Mouse (Mus musculus) cerebellum, adult 11 months (tissue): ENCODE data around the gene Wdr83.
"Not testable (repeated sequence)": the region's sequence is repeated elsewhere in the genome, so short reads cannot be mapped to it uniquely, and the experiment has no call there.

Experiments
- DNase-seq: peaks from one replicate; pipeline ENCODE4 v3.0.0; 2022

Wdr83 gene

DNA sequence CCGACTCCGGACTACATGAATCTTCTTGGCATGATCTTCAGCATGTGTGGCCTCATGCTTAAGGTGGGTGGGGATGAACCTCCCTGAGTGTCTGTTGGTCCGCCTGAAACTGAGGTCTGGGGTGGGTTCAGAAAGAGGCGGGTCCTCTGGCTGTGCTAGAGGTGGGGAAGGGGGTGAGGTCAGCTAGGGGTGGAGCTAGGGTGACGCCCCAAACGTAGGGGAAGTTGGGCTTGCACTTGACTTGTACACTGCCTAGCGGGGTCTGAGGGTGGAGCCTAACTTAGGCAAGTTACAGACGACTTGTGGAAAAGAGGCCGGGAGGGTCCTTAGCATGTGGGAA lies at the start of gene Wdr83:
Gene Wdr83 (minus strand): TSS at position 91 of the 340 bp plus-strand sequence.
- DNase-seq, result no peak

DNA sequence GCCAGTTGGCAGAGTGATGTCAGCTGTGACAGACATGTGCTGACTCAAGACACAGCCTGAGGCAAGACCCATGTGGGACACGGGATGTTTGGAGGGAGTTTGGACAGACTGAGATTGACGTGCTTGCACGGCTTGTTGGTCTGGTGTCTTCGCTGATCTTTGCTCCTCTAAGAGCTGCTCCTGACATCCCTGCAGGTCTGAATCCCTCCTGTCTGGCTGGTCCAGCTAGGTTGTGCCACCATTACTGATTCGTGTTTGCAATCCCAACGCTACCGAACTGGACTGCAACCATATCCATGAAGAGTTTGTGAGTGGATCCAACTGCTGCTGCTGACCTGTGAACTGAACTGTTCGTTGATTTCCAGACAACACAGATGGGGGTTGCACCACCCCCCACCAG lies 42.6 kb upstream of the Wdr83 start:
- DNase-seq, result no peak

DNA sequence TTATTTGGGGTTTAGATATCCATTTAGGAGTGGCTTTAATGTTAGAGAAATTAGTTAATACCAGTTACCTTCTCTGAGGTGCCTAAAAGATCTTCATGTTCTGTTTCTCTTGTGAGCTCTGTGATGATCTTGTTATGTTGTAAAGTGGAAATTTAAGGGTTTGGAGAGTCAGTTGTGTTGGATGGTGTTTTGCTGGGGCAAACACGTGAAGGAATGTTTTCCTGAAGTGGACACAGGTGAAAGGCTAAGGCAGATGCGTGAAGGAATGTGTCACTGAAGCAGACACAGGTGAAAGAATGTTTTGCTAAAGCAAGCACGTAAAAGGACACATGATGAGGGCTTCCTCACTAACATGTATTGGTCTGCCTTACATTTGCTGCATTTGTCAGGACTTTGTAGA lies 41.9 kb upstream of the Wdr83 start, which contains the start of gene Zfp791:
Gene Zfp791 (minus strand): TSS at position 101 of the 400 bp plus-strand sequence.
- no peak for DNase-seq

DNA sequence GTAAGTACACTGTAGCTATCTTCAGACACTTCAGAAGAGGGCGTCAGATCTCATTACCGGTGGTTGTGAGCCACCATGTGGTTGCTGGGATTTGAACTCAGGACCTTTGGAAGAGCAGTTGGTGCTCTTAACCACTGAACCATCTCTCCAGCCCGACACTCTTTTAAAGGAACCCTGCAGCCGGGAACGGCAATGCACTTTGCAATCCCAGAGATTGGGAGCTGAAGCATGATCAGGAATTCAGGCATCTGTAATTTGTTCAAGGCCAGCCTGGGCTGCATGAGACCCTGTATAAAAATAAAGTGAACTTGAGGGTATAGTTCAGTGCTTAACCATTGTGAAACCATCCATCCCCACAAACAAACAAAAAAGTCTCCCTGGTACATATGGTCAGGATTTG lies 39.1 kb upstream of the Wdr83 start:
- not testable (repeated sequence) for DNase-seq

DNA sequence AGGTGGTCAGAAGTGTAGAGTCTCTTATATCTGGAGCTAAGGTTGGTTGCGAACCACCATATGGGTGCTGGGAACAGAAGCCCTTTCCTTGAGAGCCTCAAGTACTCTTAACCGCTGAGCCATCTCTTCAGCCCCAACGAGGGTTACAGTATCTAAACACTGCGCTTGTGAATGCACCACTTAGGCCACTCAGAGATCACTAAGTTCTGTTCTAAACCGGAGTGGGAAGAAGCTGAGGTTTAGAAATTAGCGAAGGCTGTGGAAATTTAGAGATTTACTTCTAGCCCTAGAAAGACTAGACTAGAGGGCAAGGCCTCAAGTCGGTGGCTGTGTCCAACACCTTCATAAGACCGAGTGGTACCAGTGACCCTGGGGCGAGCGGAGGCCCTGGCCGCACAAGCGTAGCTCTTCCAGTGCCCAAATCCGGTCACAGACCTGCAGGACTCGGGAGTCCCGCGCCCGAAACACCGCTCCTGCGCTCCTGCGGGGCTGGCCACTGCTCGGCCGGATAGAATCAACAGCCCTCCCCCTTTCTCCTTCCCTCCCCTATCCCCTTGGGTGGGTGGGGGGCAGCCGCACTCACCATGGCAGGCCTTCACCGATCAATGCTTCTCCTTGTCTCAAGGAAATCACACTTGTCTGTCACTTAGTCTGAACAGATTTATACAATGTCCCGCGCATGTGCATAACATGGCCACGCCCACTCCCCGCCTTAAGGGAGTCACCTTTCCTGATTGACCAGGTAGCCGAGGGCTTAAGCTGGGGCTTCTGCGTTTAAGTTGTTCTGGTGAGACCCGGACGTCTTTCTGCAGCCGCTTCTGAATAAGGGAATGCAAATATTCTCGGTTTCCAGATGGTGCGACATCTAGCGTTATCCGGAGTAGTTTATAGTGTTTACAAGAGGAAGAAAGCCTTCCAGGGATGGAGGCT lies 38.2 kb upstream of the Wdr83 start:
- DNase-seq, result peak; percentile 82

DNA sequence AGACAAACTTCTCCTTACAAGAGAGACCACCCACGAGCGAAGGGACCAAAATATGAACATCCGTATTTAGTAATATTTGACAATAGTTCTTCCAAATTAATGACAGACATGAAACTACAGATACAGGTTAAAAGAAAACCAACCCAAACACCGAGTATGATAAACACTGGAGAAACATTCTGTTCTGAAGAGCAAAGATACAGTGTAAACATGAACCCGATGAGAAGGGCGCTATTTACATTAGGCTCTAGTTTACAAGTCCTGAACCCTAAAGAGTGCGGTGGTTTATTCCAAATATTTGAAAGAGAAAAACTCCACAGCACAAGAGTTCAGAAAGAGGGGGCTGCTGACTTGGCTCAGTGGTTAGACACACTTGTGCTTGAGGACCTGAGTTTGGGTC lies 35.9 kb upstream of the Wdr83 start:
- DNase-seq, result no peak

DNA sequence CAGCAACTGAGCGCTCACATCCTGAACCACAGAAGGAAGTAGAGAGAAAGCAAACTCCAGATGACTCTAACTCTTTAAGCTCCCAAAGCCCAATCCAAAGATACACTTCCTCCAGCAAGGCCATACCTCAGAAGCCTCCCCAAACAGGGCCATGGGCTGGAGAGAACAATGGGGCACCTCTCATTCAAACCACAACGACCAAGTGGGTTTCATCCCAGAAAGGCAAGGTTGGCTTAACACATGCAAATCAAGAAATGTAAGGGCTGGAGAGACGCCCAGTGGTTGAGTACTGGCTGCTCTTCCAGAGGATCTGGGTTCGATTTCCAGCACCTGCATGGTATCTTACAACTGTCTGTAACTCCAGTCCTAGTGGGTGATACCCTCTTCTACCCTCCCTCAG lies 34.4 kb upstream of the Wdr83 start:
- no peak for DNase-seq

DNA sequence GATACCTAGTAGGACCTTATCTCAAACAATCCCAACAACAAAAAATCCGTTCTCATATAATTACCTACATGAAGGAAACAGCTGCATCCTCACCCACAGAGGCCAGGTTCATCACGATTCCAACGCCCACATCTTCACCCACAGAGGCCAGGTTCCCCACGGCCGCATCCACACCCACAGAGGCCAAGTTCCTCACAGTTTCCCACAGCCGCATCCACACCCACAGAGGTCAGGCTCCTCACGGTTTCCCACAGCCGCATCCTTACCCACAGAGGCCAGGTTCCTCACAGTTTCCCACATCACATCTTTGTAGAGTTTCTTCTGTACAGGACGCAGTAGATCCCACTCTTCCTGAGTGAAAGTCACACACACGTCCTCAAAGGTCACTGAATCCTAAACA lies 32.1 kb upstream of the Wdr83 start:
- DNase-seq, result no peak

DNA sequence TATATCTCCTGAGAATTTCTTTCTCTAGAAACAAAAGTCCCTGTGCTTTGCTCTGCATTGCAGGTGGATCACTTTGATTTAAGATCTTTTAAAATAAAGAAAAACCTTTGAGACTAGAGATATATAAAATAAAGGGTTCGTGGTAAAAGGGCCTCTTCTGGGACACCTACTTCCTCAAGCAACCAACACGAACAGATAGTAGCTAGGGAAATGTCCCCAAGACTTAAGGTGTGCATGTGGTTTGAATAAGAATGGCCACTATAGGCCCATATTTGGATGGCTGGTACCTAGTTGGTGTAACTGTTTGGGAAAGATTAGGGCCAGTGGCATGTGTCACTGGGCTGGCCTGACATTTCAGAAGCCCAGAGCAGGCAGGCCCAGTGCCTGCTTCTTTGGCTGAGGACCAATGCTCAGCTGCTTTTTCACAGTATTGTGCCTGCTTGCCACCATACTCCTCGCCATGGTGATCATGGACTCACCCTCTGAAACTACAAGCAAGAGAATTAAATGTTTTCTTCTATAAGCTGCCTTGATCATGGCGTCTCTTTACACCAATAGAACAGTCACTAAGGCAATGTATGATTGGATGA lies 19.1 kb upstream of the Wdr83 start:
- no peak for DNase-seq

DNA sequence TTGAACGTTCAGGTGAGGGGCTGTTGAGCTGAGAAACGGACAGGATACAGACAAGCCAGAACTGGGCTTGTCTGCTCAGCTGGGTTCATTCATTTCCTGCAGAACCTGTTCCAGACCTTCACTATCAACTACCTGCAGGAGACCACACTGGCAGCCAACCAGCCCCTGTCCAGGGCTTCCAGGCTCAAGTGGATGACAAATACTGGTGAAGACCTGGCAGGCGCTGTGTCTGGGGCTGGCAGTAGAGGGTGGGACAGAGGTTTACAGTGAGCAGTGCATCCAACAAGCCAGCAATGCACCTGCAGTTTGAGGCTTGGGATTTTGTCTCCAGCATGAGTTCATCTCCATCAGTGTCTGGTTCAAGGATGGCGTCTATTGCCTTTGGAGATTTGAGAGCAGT lies 15.7 kb upstream of the Wdr83 start:
- DNase-seq, result no peak

DNA sequence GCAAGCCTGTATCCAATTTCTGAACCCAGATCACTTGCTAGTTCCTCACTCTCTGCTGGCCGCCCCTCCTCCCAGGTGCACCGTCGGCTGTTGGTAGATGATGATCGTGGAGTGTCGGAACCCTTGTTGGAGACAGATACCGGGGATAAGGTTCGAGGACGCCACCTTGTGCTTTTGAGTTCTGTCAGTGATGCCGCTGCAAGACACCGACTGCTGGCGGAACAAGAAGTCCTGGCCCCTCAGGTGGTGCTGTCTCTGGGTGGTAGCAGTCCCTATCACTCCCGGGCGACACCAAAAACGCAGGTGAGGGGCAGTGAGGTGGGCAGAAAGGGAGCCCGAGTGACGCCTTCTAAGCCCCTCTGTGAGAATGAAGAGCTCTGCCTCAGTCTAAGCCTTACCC lies 15.1 kb upstream of the Wdr83 start:
- DNase-seq, result no peak

DNA sequence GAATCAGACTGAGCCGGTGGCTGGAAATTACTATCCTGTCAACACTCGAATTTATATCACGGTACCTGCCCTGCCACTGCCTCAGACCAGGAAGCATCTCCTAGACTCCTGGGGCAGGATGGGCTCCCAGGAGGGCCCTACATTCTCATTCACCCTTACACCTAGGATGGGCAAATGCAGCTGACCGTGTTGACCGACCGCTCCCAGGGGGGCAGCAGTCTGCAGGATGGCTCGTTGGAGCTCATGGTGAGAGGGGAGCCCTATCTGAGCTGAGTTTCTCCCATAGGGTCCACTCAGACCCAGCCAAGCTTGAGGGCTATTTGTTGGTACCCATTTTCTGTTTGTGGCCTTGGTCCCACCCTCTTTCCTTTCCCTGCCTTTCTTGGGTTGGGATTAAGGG lies 14.5 kb upstream of the Wdr83 start:
- DNase-seq, result no peak

DNA sequence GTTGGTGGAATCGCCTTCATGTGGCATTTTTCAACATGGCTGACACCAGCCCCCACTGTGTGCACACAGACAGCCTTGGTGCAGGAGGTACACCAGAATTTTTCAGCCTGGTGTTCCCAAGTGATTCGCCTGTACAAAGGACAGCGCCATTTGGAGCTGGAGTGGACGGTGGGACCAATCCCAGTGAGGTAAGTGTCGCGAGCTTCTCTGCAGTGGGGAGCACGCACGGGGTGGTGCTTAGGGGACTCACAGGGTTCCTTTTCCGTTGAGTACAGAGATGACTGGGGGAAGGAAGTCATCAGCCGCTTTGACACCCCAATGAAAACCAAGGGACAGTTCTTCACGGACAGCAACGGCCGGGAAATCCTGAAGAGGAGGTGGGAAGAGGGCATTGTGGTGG lies 13.9 kb upstream of the Wdr83 start:
- DNase-seq, result no peak

DNA sequence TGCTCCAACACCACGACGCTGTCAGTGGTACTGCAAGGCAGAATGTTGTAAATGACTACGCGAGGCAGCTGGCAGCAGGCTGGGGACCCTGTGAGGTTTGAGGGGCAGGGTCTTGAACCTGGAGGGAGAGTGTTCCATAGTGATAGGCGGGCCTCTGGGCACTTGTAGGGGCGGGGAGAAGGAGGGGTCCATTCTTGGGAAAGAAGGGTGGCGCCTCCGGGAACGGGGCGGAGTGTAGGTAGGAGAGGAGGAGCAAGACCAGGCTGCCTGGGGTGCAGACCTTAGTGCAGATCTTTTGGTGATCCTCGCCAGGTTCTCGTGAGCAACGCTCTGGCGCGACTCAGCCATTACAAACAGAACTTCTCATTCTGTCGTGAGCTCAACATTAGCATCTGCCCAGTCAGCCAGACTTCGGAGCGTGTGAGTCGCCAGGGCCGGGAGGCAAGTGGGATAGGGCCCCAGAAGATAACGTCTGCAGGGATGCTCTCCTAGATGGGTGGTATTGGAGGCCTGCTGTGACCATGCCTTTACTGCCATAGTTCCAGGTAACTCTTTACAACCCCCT lies 10.5 kb upstream of the Wdr83 start:
- no peak for DNase-seq

DNA sequence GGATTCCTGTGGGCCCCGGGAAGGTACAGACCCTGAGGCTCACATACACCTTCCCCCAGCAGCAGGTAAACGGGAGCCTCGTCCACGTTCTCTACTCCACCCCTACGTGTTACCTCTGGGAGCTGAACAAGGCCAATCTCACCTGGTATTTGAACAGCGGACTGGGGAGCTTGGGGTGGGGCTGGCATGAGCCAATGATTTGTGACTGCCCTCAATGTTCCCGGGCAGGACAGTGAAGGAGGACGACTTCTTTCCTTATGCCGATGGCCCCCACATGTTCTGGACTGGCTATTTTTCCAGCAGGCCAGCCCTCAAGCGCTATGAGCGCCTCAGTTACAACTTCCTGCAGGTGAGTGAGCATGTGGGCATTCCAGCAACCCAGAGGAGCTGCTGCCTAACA lies 9.8 kb upstream of the Wdr83 start:
- DNase-seq, result no peak

DNA sequence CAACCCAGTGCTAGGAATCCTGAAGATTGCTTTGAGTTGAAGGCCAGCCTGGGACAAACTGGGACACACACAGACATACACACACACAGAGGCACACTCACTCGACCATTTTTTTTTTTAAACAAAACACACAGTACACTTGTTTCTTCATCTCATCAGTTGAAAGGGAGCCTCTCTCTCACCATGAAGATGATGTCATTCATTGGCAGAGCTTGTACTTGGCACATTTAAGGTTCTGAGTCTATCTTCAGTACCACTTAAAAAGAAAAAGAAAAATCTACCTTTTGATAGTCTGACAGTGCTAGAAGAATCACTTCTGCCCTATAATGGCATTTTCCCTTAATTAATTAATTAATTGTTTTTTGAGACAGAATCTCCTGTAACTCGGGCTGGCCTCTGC lies 7.7 kb upstream of the Wdr83 start:
- no peak for DNase-seq

DNA sequence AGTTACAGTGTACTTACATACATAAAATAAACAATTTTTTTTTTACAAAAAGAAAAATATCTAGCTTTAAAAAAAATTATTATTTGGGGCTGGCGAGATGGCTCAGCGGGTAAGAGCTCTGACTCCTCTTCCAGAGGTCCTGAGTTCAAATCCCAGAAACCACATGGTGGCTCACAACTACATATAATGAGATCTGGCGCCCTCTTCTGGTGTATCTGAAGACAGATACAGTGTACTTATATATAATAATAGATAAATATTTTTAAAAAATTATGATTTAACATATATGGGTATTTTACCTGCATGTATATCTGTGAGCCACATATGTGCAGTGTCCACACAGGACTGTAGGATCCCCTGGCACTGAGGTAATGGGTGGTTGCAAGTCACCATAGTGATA lies 5.1 kb upstream of the Wdr83 start:
- no peak for DNase-seq

DNA sequence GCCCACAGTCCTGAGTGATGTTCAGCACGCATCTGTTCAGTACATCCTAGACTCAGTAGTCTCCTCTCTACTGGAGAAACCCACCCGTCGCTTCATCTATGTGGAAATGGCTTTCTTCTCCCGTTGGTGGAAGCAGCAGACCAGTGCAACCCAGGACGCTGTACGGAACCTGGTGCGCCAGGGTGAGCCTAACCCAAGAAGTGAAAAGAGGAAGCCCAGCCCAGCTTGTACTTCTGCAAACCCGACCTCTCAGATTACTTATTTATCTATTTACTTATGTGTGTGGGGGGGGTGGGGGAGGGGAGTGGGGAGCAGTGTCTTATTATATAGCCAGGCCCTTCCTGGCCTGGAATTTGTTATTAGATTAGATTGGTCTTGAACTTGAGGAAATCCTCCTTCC lies 3.5 kb upstream of the Wdr83 start:
- no peak for DNase-seq

DNA sequence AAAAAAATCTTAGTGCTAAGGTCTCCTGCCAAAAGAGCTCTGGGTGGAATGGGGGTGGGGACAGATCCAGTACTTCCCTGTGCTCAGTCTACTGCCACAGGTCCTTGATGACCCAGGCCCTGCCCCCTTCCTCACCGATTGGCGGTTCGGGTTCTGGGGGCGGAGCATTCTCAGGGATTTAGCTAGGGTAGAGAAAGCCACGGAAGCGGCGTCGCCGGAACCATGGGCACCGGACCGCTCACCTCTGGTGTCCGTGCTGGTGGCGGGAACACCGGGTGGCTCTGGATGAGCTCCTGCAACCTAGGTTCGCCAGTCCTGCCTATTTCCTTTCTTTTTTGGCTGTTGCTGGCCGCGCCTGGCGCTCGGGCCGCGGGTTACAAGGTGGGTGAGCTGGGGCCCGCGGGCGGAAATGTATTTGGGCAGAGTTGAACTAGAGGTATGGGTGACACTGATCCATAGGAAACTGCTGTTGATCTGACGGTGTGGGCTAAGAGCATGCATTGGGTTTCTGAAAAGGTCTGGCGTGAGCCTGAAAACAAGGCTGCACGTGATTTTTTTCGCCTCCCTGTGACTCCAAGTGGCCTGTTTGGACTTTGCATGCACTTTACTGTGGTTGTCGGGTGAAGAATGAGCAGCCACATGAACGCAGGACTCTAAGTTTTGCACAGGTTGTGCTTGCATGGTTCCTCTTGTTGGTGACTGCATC lies 2.2 kb upstream of the Wdr83 start, which contains the start of gene Man2b1:
Gene Man2b1 (plus strand): TSS at position 163 of the 706 bp plus-strand sequence.
- peak; percentile 83 for DNase-seq

DNA sequence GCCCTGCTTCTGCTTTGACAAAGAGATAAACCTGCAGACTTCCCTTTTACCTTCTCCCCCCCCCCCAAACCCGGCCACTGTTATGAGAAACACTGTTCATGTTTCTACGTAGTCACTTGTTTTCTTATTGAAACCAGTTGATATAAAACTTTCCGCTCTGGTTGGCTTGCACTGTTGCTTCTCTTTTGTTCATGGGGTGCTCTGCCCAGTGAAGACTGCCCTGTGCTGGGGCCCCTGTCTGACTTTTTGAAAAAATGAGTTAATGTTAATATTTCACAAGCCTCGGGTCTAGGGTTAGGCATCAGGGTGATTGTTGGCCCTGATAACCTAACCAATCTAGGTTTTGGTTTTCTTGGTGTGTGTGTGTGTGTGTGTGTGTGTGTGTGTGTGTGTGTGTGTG lies 1.1 kb upstream of the Wdr83 start:
- DNase-seq, result not testable (repeated sequence)

DNA sequence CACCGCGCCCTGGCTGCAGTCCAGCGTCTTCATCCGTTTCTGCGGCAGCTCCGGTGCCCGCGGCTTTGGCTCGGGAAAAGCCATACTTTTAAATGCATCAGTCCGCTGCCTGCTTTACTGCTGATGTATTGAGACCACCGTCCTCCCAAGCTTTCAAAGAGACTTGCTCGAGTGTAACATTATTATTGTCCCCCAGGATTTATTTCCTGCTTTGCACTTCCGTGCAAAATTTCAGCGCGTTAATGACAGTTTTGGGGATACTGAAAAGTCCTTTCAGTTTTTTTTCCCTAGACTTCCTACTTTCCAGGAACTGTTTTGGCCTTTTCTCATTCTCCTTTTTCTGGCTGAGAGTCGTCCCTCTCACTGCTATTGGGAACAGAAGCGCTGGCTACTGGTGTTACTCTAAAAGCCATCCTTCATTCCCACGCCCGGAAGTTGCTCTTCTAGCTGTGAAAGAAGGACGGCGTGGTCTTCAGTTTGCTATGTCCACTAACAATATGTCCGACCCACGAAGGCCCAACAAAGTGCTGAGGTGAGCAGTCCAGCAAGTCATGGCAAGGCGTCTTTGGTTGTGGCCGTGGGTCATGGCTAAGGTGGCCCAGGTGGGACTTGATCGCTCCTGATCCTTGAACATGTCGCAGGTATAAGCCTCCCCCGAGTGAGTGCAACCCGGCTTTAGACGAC lies 432 bp downstream of the Wdr83 start, which contains the start of gene Wdr83os:
Gene Wdr83os (plus strand): TSS at position 209 of the 684 bp plus-strand sequence.
- DNase-seq, result no peak

DNA sequence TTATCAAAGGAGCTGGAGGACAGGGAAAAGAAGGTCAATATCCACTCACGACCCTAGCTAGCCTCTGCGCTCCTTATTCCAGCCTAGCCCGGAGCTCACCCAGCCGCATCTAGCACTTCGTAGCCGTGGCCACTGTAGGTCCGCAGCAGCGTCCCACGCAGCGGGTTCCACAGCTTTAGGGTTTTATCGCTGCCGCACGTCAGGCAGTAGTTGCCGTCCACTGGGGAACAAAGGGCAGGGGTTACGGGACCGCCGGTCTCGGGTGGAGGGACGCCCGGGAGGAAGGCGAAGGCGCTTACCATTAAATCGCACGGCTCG lies 933 bp downstream of the Wdr83 start:
- no peak for DNase-seq

DNA sequence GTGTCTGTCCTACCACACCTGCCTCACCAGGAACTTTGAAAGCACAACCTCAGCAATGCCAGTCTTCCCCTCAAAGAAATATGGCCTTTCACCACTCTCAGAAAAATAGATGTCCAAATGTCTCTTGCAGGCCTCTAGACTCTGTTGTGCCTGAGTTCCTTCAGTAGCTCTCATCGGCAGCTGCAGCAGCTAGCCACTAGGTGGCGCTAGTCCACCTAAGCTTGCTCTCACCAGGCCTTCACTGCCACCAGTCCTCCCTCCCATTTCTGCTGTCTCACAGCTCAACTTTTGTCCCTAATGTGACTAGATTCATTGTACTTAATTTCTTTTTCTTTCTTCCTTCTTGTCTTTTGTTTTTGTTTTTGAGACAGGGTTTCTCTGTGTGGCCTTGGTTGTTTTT lies 4.1 kb downstream of the Wdr83 start:
- DNase-seq, result peak; percentile 65
